Mouse (Mus musculus) intestine, embryonic 16.5 days (tissue): ENCODE measurements at regions not wholly inside any gene's neighbourhood (a gene's known extent, or its start where the extent isn't known, plus 50 kb on each side); places are given as distances from the start of the nearest gene placed in this dataset.
"Not testable (repeated sequence)": the region's sequence is repeated elsewhere in the genome, so short reads cannot be mapped to it uniquely, and the experiment has no call there.

Experiments
- ATAC-seq: fragments of 200-750 bp; cut with Nextera tagmentation; 2 replicates; pipeline ENCODE4 v1.8.0; 2017; ENCODE audit warnings: moderate TSS enrichment, moderate library complexity
- H3K27ac ChIP-seq: fragments of 300-500 bp; sonication (generic); 2 replicates; pipeline ENCODE4 v1.5.1; 2014; ENCODE audit warnings: mild to moderate bottlenecking, low read length
- H3K27me3 ChIP-seq: fragments of 300-500 bp; sonication (generic); replicated peaks from 2 replicates; pipeline ENCODE4 v1.6.1; 2014; ENCODE audit warnings: low read length, control low read depth, mixed read lengths; ENCODE audit not compliant: control insufficient read depth, insufficient read depth
- H3K36me3 ChIP-seq: fragments of 300-500 bp; sonication (generic); 2 replicates; pipeline ENCODE4 v1.6.1; 2014; ENCODE audit warnings: low read length, control low read depth; ENCODE audit not compliant: control insufficient read depth, insufficient read depth
- H3K4me1 ChIP-seq: fragments of 300-500 bp; sonication (generic); 2 replicates; pipeline ENCODE4 v1.6.1; 2014; ENCODE audit warnings: low read length, control low read depth, mixed read lengths; ENCODE audit not compliant: control insufficient read depth, insufficient read depth
- H3K4me2 ChIP-seq: fragments of 300-500 bp; sonication (generic); 2 replicates; pipeline ENCODE4 v1.6.1; 2014; ENCODE audit warnings: low read depth, low read length, control low read depth
- H3K4me3 ChIP-seq: fragments of 300-500 bp; sonication (generic); 2 replicates; pipeline ENCODE4 v1.5.1; 2014; ENCODE audit warnings: mild to moderate bottlenecking, low read length
- H3K9ac ChIP-seq: fragments of 300-500 bp; sonication (generic); 2 replicates; pipeline ENCODE4 v1.6.1; 2014; ENCODE audit warnings: low read depth, low read length
- H3K9me3 ChIP-seq: fragments of 300-500 bp; sonication (generic); 2 replicates; pipeline ENCODE4 v1.6.1; 2016; ENCODE audit warnings: low read length, control low read depth; ENCODE audit not compliant: control insufficient read depth
- WGBS: fragments of 180-500 bp; shearing (Covaris S2); extraction: QIAGEN DNeasy Blood & Tissue Kit; methylation state at CpG from one replicate; pipeline ENCODE4 v1.1.7; 2014; 5-methylcytosine and 5-hydroxymethylcytosine counted together

DNA sequence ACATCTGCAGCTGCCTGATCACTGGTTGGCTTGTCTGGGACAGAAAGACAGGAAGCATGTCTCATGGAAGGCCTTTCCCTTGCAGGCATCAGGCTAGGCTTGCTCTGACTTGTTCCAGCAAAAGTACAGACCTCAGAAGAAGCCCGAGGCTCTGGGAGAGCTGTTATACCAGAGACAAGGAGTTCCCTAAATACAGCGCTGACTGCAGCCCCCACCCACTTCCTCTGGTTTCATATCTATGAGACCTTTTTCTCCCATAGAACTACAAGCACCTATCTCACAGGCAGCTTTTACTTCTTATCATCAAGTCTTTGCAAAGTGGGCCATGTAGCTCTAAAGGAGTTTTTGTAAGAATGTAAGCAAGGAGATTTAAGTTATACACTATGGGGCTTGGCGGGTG is 312.2 kb upstream of the Vmn1r3 start:
- not testable (repeated sequence) for H3K4me1 ChIP-seq, H3K27ac ChIP-seq, H3K9ac ChIP-seq, H3K4me3 ChIP-seq, H3K9me3 ChIP-seq, H3K27me3 ChIP-seq, H3K36me3 ChIP-seq, H3K4me2 ChIP-seq, ATAC-seq
- no CpG with 5 or more reads among the region's 3 CpGs for WGBS

DNA sequence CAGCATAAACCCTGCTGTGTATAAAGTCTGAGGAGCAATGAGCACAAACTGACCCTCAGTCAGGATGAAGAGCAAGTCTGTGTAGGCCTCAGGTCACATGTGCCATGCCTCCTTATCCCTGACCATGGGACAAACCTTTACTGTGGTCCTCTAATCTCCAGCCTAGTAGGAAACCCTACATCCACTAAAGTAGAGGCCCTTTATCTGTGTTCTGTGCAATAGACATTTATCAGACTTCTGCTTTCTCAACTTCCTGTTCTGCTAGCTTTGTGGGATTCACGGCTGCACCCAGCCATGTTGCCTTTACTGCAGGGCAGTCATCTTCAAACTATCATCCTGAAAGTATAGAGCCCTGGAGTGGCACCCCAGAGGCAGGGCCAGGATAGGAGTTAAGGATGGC is 310.8 kb upstream of the Vmn1r3 start:
- not testable (repeated sequence) for H3K36me3 ChIP-seq, H3K27me3 ChIP-seq, H3K9me3 ChIP-seq, H3K27ac ChIP-seq, H3K4me1 ChIP-seq, H3K4me3 ChIP-seq, H3K9ac ChIP-seq, H3K4me2 ChIP-seq
- 64% methylated on average over 1 of the region's 1 CpGs for WGBS
- ATAC-seq, result peak; percentile 53; the same call in 1 of the 2 replicates

- H3K9me3 ChIP-seq, ATAC-seq, H3K27me3 ChIP-seq, H3K4me1 ChIP-seq, H3K36me3 ChIP-seq, H3K4me3 ChIP-seq, H3K27ac ChIP-seq, H3K9ac ChIP-seq, H3K4me2 ChIP-seq: not testable (repeated sequence)
- no CpG with 5 or more reads among the region's 5 CpGs for WGBS
Observed at GRCm38 (mm10) chr4:3494123-3494681, 309.0 kb upstream of the Vmn1r3 start.

DNA sequence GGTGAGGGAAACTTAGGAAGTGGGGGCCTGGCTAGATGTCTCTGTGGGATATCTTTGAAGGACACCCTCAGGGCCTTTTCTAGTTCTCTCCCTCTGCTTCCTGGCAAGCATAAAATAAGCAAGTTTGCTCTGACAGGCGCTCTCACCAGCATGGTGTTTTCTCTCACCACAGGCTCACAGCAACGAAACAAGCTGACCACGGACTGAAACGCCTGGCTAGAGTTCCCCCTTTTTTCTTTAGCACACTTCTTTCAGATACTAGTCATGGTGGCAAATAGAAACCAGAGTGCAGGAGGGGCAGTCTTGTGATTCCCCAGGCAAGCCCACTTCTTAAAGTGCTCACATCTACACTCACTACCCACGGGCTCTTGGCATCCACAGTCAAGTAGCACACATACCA is 305.7 kb upstream of the Vmn1r3 start:
- H3K9ac ChIP-seq, H3K9me3 ChIP-seq, ATAC-seq, H3K27me3 ChIP-seq, H3K4me1 ChIP-seq, H3K4me2 ChIP-seq, H3K27ac ChIP-seq, H3K4me3 ChIP-seq, H3K36me3 ChIP-seq: not testable (repeated sequence)
- no CpG with 5 or more reads among the region's 5 CpGs for WGBS

DNA sequence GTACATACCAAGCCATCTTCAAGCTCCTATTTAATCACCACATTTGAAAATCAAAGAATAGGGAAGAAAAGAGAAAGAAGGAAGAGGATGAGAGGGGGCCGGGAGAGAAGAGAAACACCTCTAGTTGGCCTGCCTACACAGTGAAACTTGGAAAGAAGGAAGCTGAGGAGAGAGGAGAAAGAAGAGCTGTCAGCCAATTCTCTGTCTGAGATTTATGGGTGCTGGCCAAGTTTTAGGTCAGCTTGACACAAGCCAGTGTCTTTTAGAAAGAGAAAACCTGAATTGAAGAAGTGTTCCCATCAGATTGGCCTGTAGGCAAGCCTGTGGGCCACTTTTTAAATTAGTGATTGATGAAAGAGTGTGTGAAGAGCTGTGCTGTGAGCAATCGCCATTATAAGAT is 296.9 kb upstream of the Vmn1r3 start:
- Histone ChIP-seq H3K27me3 (no peaks in the 10 kb centered on the region), H3K4me1 (no peaks in the 10 kb centered on the region), H3K27ac (no peak overlapping the region), H3K36me3 (no peaks in the 10 kb centered on the region), H3K4me2 (no peak overlapping the region), H3K9me3 (no peaks in the 10 kb centered on the region), H3K4me3 (no peak overlapping the region), H3K9ac (no peak overlapping the region)
- no peak for ATAC-seq
- WGBS, result 83% methylated on average over 2 of the region's 2 CpGs

GRCm38 (mm10) chr4:3456773-3457172 is 271.6 kb upstream of the Vmn1r3 start:
- ATAC-seq, result no peak
- H3K9ac ChIP-seq, result no peak overlapping the region
- H3K27me3 ChIP-seq, result no peaks in the 10 kb centered on the region
- H3K27ac ChIP-seq, result no peak overlapping the region
- no peak overlapping the region for H3K4me2 ChIP-seq
- no peaks in the 10 kb centered on the region for H3K9me3 ChIP-seq
- no peak overlapping the region for H3K4me3 ChIP-seq
- no peaks in the 10 kb centered on the region for H3K4me1 ChIP-seq
- no peaks in the 10 kb centered on the region for H3K36me3 ChIP-seq
- 89% methylated on average over 12 of the region's 12 CpGs for WGBS

DNA sequence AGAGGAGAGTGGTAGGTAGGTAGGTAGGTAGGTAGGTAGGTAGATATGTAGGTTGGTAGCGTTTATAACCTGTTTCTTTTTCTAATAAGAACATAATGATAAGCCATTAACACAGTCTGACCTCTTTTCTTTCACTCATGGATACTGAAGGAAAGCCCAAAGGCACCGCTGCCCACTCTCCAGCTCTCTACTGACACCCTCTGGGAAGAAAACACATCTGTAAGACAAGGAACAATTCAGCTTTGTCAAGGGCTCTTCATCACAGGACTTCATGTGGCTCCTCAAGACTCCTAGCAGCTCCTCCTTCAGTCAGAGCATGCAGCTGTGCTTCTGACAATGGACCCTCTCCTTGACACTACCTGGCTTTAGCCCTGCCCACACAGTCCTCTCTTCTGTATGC is 252.2 kb upstream of the Vmn1r3 start:
- ATAC-seq, H3K9me3 ChIP-seq, H3K27ac ChIP-seq, H3K4me3 ChIP-seq, H3K36me3 ChIP-seq, H3K4me1 ChIP-seq, H3K27me3 ChIP-seq, H3K9ac ChIP-seq, H3K4me2 ChIP-seq: not testable (repeated sequence)
- WGBS, result 71% methylated on average over 2 of the region's 2 CpGs

DNA sequence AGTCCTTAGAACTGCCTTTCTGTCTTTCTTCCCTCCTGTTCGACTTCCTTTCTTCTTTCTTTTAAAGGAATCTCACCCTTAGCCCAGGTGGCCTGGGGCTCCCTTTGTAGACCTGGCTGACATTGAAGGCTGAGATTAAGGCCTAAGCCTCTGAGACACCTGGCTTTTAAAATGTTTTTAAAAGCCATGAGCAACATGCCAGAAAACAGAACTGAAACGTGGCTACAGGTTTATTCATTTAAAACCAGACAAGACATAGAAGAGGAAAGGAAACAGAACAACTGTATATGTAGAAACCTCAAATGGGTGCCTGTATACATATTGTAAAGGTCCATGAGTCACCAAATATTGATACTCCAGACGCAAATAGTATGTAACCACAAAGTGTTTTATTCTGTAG is 242.8 kb upstream of the Vmn1r3 start:
- no peak overlapping the region for H3K4me2 ChIP-seq
- H3K9ac ChIP-seq, result no peak overlapping the region
- H3K36me3 ChIP-seq, result no peaks in the 10 kb centered on the region
- H3K4me1 ChIP-seq, result no peaks in the 10 kb centered on the region
- WGBS, result 48% methylated on average over 3 of the region's 3 CpGs
- no peaks in the 10 kb centered on the region for H3K27me3 ChIP-seq
- H3K4me3 ChIP-seq, result no peak overlapping the region
- no peak for ATAC-seq
- H3K9me3 ChIP-seq, result no peaks in the 10 kb centered on the region
- H3K27ac ChIP-seq, result no peak overlapping the region

DNA sequence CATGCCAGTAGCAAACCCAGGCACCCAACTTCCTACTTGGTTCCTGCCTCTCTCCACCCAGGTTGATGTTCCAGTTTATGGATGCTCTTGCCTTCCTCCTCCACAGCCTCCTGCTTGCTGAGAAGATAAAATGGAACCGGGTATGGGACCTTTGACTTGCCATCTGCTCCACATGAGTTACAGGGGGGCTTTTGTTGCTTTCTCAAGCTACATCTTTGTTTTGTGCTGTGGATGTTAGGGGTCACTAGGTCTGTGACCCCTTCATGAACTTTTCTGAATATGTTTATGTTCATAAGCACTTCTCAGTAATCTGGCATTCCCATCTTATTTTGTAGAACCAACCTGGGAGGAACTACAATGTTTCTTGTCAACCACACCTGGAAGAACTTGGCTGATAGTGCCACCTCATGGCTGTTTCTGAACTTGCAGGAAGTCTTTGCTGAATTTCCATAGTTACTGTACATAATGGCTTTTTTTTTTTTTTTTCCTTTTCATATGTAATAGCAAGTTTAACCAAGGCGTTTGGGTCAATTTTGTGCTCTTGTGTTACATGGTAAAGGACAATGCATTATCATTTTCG is 234.9 kb upstream of the Vmn1r3 start:
- Histone ChIP-seq H3K4me3 (no peak overlapping the region), H3K9ac (no peak overlapping the region), H3K36me3 (no peaks in the 10 kb centered on the region), H3K4me2 (no peak overlapping the region), H3K4me1 (no peaks in the 10 kb centered on the region), H3K9me3 (no peaks in the 10 kb centered on the region), H3K27ac (no peak overlapping the region), H3K27me3 (no peaks in the 10 kb centered on the region)
- 18% methylated on average over 3 of the region's 3 CpGs for WGBS
- peak; percentile 48; the same call in 1 of the 2 replicates for ATAC-seq

- no peak overlapping the region for H3K27ac ChIP-seq
- 77% methylated on average over 5 of the region's 5 CpGs for WGBS
Observed at GRCm38 (mm10) chr4:3416670-3417069, 231.5 kb upstream of the Vmn1r3 start.

More at GRCm38 (mm10) chr4:3416670-3417069, 231.5 kb upstream of the Vmn1r3 start:
- no peaks in the 10 kb centered on the region for H3K9me3 ChIP-seq
- H3K9ac ChIP-seq, result no peak overlapping the region
- no peak for ATAC-seq
- H3K36me3 ChIP-seq, result no peaks in the 10 kb centered on the region
- no peaks in the 10 kb centered on the region; the same call in 1 of the 2 replicates for H3K4me1 ChIP-seq
- H3K27me3 ChIP-seq, result no peaks in the 10 kb centered on the region
- H3K4me3 ChIP-seq, result no peak overlapping the region
- H3K4me2 ChIP-seq, result no peak overlapping the region
